Mouse (Mus musculus) embryonic facial prominence, embryonic 15.5 days (tissue): Measurements from ENCODE around the gene Kcnj10. TPM values are rescaled to one million over a fixed set of nuclear protein-coding genes. Genes with fewer than 3 reads are reported as not detected.

Experiments used
- ATAC-seq: fragments of 200-750 bp; cut with Nextera tagmentation; 2 replicates; pipeline ENCODE4 v1.8.0; 2017; ENCODE audit warnings: low read depth, moderate TSS enrichment; ENCODE audit not compliant: insufficient number of reproducible peaks, low FRiP score, low TSS enrichment
- H3K27ac ChIP-seq: fragments of 300-500 bp; sonication (generic); replicated peaks from 2 replicates; pipeline ENCODE4 v1.5.1; 2015; ENCODE audit warnings: mild to moderate bottlenecking, inconsistent platforms
- H3K27me3 ChIP-seq: fragments of 300-500 bp; sonication (generic); 2 replicates; pipeline ENCODE4 v1.6.1; 2015; ENCODE audit warnings: inconsistent platforms
- H3K36me3 ChIP-seq: fragments of 300-500 bp; sonication (generic); 2 replicates; pipeline ENCODE4 v1.6.1; 2015; ENCODE audit warnings: mild to moderate bottlenecking, inconsistent platforms
- H3K4me1 ChIP-seq: fragments of 300-500 bp; sonication (generic); 2 replicates; pipeline ENCODE4 v1.6.1; 2015; ENCODE audit warnings: inconsistent platforms
- H3K4me2 ChIP-seq: fragments of 300-500 bp; sonication (generic); replicated peaks from 2 replicates; pipeline ENCODE4 v1.6.1; 2015; ENCODE audit warnings: mild to moderate bottlenecking, inconsistent platforms
- H3K4me3 ChIP-seq: fragments of 300-500 bp; sonication (generic); replicated peaks from 2 replicates; pipeline ENCODE4 v1.5.1; 2015; ENCODE audit warnings: mild to moderate bottlenecking, inconsistent platforms
- H3K9ac ChIP-seq: fragments of 300-500 bp; sonication (generic); 2 replicates; pipeline ENCODE4 v1.6.1; 2015; ENCODE audit warnings: inconsistent platforms
- H3K9me3 ChIP-seq: fragments of 300-500 bp; sonication (generic); replicated peaks from 2 replicates; pipeline ENCODE4 v1.6.1; 2016; ENCODE audit warnings: inconsistent platforms
- WGBS: fragments of 180-500 bp; shearing (Covaris S2); methylation state at CpG from one replicate; pipeline ENCODE4 v1.1.7; 2015; 5-methylcytosine and 5-hydroxymethylcytosine counted together
- polyA plus RNA-seq: library from polyadenylated mRNA; unstranded; fragments of >200 nt; fragmentation: Nextera tagmentation; extraction: Ambion mirVana; gene quantifications from 2 replicates; pipeline ENCODE4 v1.2.1, GENCODE M21; 2015

Gene Kcnj10
- polyA plus RNA-seq, 1 experiment from 2014 or later = 0.09 TPM

GRCm38 (mm10) chr1:172304443-172304842 is 36.6 kb upstream of the Kcnj10 start:
- Histone ChIP-seq H3K27me3 (no peaks in the 10 kb centered on the region), H3K9me3 (no peaks in the 10 kb centered on the region), H3K27ac (no peak overlapping the region), H3K36me3 (no peaks in the 10 kb centered on the region), H3K4me3 (no peak overlapping the region), H3K4me1 (peaks cover 21% of the 10 kb centered on the region; the same call in 1 of the 2 replicates), H3K4me2 (no peak overlapping the region), H3K9ac (no peak overlapping the region)
- ATAC-seq = no peak
- WGBS = 77% methylated on average over 6 of the region's 6 CpGs

DNA sequence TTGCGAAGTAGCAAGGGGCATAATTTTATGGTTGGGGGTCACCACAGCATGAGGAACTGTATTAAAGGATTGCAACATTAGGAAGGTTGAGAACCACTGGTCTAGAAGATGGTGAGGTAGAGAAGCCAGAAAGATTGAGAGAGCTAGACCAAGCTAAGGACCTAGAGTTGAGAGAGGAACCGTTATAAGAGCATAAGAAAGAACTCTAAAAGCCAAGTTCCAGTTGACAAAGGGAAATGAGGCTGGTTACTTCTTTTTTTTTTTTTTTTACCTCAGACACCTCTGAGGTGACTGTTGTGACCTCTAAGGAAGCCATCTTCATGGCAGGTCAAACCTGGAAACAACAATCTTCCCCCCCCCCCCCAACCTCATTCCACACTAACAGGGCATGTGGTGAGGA is 35.9 kb upstream of the Kcnj10 start:
- Histone ChIP-seq H3K4me3 (no peak overlapping the region), H3K4me1 (peaks cover 27% of the 10 kb centered on the region), H3K27me3 (no peaks in the 10 kb centered on the region), H3K9ac (no peak overlapping the region), H3K4me2 (no peak overlapping the region), H3K36me3 (no peaks in the 10 kb centered on the region), H3K27ac (no peak overlapping the region), H3K9me3 (no peaks in the 10 kb centered on the region)
- no peak for ATAC-seq
- WGBS = 94% methylated on average over 2 of the region's 2 CpGs

DNA sequence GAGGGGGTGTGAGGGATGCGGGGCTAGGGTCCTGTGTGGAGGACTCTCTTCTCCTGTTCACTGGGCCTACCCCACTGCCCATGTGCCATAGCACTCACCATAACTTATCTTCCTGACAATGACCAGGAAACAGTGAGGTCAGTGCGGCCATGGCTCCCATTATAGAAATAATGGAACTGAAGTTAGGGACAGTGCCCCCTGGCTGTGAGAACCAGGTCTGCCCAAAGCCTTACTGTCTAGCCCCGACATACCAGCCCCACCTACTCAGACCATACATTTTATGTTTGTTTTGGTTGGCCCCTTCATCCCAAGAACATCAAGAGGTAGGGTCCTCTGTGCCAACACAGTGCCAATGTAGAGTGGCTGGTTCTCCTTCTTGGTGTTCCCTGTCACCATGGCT is 35.4 kb upstream of the Kcnj10 start:
- Histone ChIP-seq H3K9me3 (no peaks in the 10 kb centered on the region), H3K4me3 (no peak overlapping the region), H3K4me2 (no peak overlapping the region), H3K36me3 (no peaks in the 10 kb centered on the region), H3K27ac (no peak overlapping the region), H3K27me3 (no peaks in the 10 kb centered on the region), H3K9ac (no peak overlapping the region), H3K4me1 (peaks cover 31% of the 10 kb centered on the region)
- no peak for ATAC-seq
- WGBS = 74% methylated on average over 3 of the region's 3 CpGs

- no peak for ATAC-seq
- no peaks in the 10 kb centered on the region for H3K36me3 ChIP-seq
- no peak overlapping the region for H3K9ac ChIP-seq
- no peak overlapping the region for H3K27ac ChIP-seq
- H3K4me1 ChIP-seq = peaks cover 30% of the 10 kb centered on the region
- 64% methylated on average over 4 of the region's 4 CpGs for WGBS
- H3K4me3 ChIP-seq = no peak overlapping the region
- no peaks in the 10 kb centered on the region for H3K9me3 ChIP-seq
- H3K4me2 ChIP-seq = no peak overlapping the region
- H3K27me3 ChIP-seq = no peaks in the 10 kb centered on the region
Measured at GRCm38 (mm10) chr1:172306196-172306595, 34.8 kb upstream of the Kcnj10 start.

DNA sequence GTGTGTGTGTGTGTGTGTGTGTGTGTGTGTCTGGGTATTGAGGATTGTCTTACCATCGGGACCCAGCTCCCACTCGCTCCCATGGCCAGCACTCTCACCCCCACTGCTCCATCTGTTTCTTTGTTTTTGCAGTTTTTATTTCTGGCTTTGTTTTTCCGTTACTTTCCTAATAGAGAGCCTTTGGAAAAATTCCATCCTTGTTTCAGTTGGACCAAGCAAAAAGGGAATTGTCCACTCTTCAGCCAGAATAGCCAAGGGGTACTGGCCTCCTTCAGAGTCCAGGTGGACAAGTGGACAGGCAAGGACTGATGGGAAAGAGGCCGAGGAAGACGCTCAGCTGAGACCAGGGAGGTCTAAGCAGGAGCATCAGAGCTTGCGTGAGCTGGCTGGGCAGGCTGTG is 34.1 kb upstream of the Kcnj10 start:
- H3K9me3 ChIP-seq = no peaks in the 10 kb centered on the region
- no peaks in the 10 kb centered on the region for H3K36me3 ChIP-seq
- no peak overlapping the region for H3K9ac ChIP-seq
- no peaks in the 10 kb centered on the region for H3K27me3 ChIP-seq
- no peak for ATAC-seq
- no peak overlapping the region for H3K27ac ChIP-seq
- no peak overlapping the region for H3K4me2 ChIP-seq
- WGBS = 66% methylated on average over 6 of the region's 6 CpGs
- H3K4me1 ChIP-seq = peaks cover 32% of the 10 kb centered on the region
- no peak overlapping the region for H3K4me3 ChIP-seq

DNA sequence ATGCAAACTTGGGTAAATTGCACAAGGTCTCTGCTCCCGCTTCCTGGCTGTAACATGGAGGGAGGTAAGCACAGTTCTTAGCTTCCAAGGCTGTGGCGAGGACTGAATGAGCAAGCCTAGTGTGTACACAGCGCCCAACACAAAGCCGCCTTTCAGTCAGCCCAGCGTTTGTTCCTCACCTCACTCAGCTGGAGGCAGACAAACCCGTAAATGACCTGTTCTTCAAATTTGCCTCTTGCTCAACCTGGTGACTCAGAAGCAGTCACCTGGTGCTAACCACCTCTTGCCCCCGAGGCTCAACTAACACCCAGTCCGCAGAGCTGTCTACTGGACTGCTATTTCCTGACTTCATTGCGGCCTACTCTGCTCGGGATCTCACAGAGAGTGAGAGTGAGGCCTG is 33.1 kb upstream of the Kcnj10 start:
- ATAC-seq = no peak
- Histone ChIP-seq H3K27me3 (no peaks in the 10 kb centered on the region), H3K27ac (peak overlapping the region; percentile 48; the same call in 1 of the 2 replicates), H3K9ac (no peak overlapping the region), H3K4me3 (no peak overlapping the region), H3K4me1 (peaks cover 36% of the 10 kb centered on the region), H3K4me2 (no peak overlapping the region), H3K36me3 (no peaks in the 10 kb centered on the region), H3K9me3 (no peaks in the 10 kb centered on the region)
- 62% methylated on average over 10 of the region's 10 CpGs for WGBS

DNA sequence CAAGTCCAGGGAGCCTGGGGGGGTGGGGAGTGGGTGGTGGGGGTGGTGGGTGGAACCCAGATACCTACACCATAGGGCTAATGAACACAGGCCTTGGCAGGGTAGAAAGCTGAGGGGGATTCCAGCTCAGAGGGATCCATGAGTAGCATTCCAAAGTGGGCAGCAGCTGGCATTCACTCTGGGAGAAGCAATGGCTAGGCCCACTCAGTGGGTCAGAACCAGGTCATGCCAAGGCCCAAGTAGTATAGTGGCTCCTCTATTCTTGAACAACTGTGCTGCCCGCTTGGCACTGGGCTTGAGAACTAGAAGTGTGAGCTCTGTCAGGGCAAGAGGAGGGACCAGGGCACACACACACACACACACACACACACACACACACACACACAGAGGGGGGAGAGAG is 32.6 kb upstream of the Kcnj10 start:
- H3K36me3 ChIP-seq = no peaks in the 10 kb centered on the region
- 92% methylated on average over 1 of the region's 1 CpGs for WGBS
- H3K9ac ChIP-seq = no peak overlapping the region
- H3K4me2 ChIP-seq = no peak overlapping the region
- H3K27ac ChIP-seq = peak overlapping the region; percentile 48; the same call in 1 of the 2 replicates
- no peaks in the 10 kb centered on the region for H3K9me3 ChIP-seq
- no peak for ATAC-seq
- H3K4me1 ChIP-seq = peaks cover 40% of the 10 kb centered on the region
- no peak overlapping the region for H3K4me3 ChIP-seq
- no peaks in the 10 kb centered on the region for H3K27me3 ChIP-seq

GRCm38 (mm10) chr1:172309699-172310398 is 31.2 kb upstream of the Kcnj10 start:
- Histone ChIP-seq H3K4me3 (peak overlapping the region; percentile 32), H3K9ac (peak overlapping the region; percentile 7; the same call in 1 of the 2 replicates), H3K27me3 (no peaks in the 10 kb centered on the region), H3K4me2 (peak overlapping the region; percentile 65), H3K9me3 (no peaks in the 10 kb centered on the region), H3K27ac (peak overlapping the region; percentile 94), H3K4me1 (peaks cover 47% of the 10 kb centered on the region), H3K36me3 (no peaks in the 10 kb centered on the region)
- WGBS = 1% methylated on average over 14 of the region's 14 CpGs
- peak; percentile 81 for ATAC-seq

GRCm38 (mm10) chr1:172311248-172311906 is 29.6 kb upstream of the Kcnj10 start:
- WGBS = 6% methylated on average over 23 of the region's 23 CpGs
- no peaks in the 10 kb centered on the region for H3K27me3 ChIP-seq
- H3K4me3 ChIP-seq = peak overlapping the region; percentile 67
- H3K27ac ChIP-seq = peak overlapping the region; percentile 94
- H3K9ac ChIP-seq = peak overlapping the region; percentile 47
- H3K36me3 ChIP-seq = no peaks in the 10 kb centered on the region
- peak; percentile 8; the same call in 1 of the 2 replicates for ATAC-seq
- H3K9me3 ChIP-seq = no peaks in the 10 kb centered on the region
- H3K4me2 ChIP-seq = peak overlapping the region; percentile 95
- peaks cover 47% of the 10 kb centered on the region for H3K4me1 ChIP-seq

GRCm38 (mm10) chr1:172311921-172312767 is 28.9 kb upstream of the Kcnj10 start:
- Histone ChIP-seq H3K27me3 (no peaks in the 10 kb centered on the region), H3K4me1 (peaks cover 44% of the 10 kb centered on the region), H3K4me3 (peak overlapping the region; percentile 67), H3K9ac (peak overlapping the region; percentile 47), H3K4me2 (peak overlapping the region; percentile 95), H3K27ac (peak overlapping the region; percentile 94), H3K9me3 (no peaks in the 10 kb centered on the region), H3K36me3 (0 out of 2 replicates have a peak, but pooled peaks cover 2% of the 10 kb centered on the region)
- WGBS = under 1% methylated on average over 42 of the region's 55 CpGs
- ATAC-seq = peak; percentile 81
